Mouse (Mus musculus) heart, embryonic 15.5 days (tissue): ENCODE results near the gene Prkn. TPM values are rescaled to one million over a fixed set of nuclear protein-coding genes. Genes with fewer than 3 reads are reported as not detected.

Experiments used
- ATAC-seq: fragments of 200-750 bp; cut with Nextera tagmentation; replicated peaks from 2 replicates; pipeline ENCODE4 v1.8.0; 2017; ENCODE audit warnings: low read depth, moderate TSS enrichment; ENCODE audit not compliant: insufficient number of reproducible peaks, insufficient read depth, low FRiP score
- H3K27ac ChIP-seq: fragments of 300-500 bp; sonication (generic); 2 replicates; pipeline ENCODE4 v1.5.1; 2015; ENCODE audit warnings: mild to moderate bottlenecking, inconsistent platforms
- H3K27me3 ChIP-seq: fragments of 300-500 bp; sonication (generic); 2 replicates; pipeline ENCODE4 v1.6.1; 2015; ENCODE audit warnings: inconsistent platforms
- H3K36me3 ChIP-seq: fragments of 300-500 bp; sonication (generic); 2 replicates; pipeline ENCODE4 v1.6.1; 2015; ENCODE audit warnings: mild to moderate bottlenecking, inconsistent platforms
- H3K4me1 ChIP-seq: fragments of 300-500 bp; sonication (generic); replicated peaks from 2 replicates; pipeline ENCODE4 v1.6.1; 2015; ENCODE audit warnings: inconsistent platforms
- H3K4me2 ChIP-seq: fragments of 300-500 bp; sonication (generic); 2 replicates; pipeline ENCODE4 v1.6.1; 2015; ENCODE audit warnings: inconsistent platforms, mild to moderate bottlenecking, moderate library complexity
- H3K4me3 ChIP-seq: fragments of 300-500 bp; sonication (generic); 2 replicates; pipeline ENCODE4 v1.5.1; 2015; ENCODE audit warnings: mild to moderate bottlenecking, inconsistent platforms
- H3K9ac ChIP-seq: fragments of 300-500 bp; sonication (generic); 2 replicates; pipeline ENCODE4 v1.6.1; 2015; ENCODE audit warnings: mild to moderate bottlenecking, inconsistent platforms
- H3K9me3 ChIP-seq: fragments of 300-500 bp; sonication (generic); replicated peaks from 2 replicates; pipeline ENCODE4 v1.6.1; 2016; ENCODE audit warnings: inconsistent platforms
- WGBS: fragments of 180-500 bp; shearing (Covaris S2); methylation state at CpG from one replicate; pipeline ENCODE4 v1.1.7; 2015; ENCODE audit warnings: mixed read lengths; 5-methylcytosine and 5-hydroxymethylcytosine counted together
- polyA plus RNA-seq: library from polyadenylated mRNA; unstranded; fragments of >200 nt; fragmentation: Nextera tagmentation; extraction: Ambion mirVana; gene quantifications from 2 replicates; pipeline ENCODE4 v1.2.1, GENCODE M21; 2015

The Prkn gene
- polyA plus RNA-seq, 1 experiment from 2014 or later = 2.1 TPM

GRCm38 (mm10) chr17:11923989-11924388 is 1083.8 kb downstream of the Prkn start:
- WGBS = 81% methylated on average over 9 of the region's 9 CpGs
- H3K36me3 ChIP-seq = no peaks in the 10 kb centered on the region
- no peak for ATAC-seq
- H3K9ac ChIP-seq = no peak overlapping the region
- no peaks in the 10 kb centered on the region for H3K9me3 ChIP-seq
- no peaks in the 10 kb centered on the region for H3K4me1 ChIP-seq
- H3K27me3 ChIP-seq = no peaks in the 10 kb centered on the region
- H3K4me3 ChIP-seq = no peak overlapping the region
- no peak overlapping the region for H3K27ac ChIP-seq
- H3K4me2 ChIP-seq = no peak overlapping the region

GRCm38 (mm10) chr17:11926865-11927386 is 1086.7 kb downstream of the Prkn start:
- Histone ChIP-seq H3K27me3 (no peaks in the 10 kb centered on the region), H3K27ac (no peak overlapping the region), H3K9ac (no peak overlapping the region), H3K36me3 (no peaks in the 10 kb centered on the region), H3K4me3 (no peak overlapping the region), H3K4me1 (no peaks in the 10 kb centered on the region), H3K4me2 (no peak overlapping the region), H3K9me3 (no peaks in the 10 kb centered on the region)
- no peak for ATAC-seq
- 60% methylated on average over 11 of the region's 11 CpGs for WGBS

- H3K36me3 ChIP-seq = no peaks in the 10 kb centered on the region
- no peak for ATAC-seq
- no peak overlapping the region for H3K27ac ChIP-seq
- no peak overlapping the region for H3K4me3 ChIP-seq
- no peak overlapping the region for H3K4me2 ChIP-seq
- WGBS = 83% methylated on average over 4 of the region's 4 CpGs
- no peak overlapping the region for H3K9ac ChIP-seq
- H3K4me1 ChIP-seq = no peaks in the 10 kb centered on the region
- no peaks in the 10 kb centered on the region for H3K9me3 ChIP-seq
- H3K27me3 ChIP-seq = no peaks in the 10 kb centered on the region
These were observed 1091.5 kb downstream of the Prkn start for GRCm38 (mm10) chr17:11931641-11932040.

GRCm38 (mm10) chr17:11933737-11934136 is 1093.6 kb downstream of the Prkn start:
- Histone ChIP-seq H3K4me1 (no peaks in the 10 kb centered on the region), H3K27me3 (no peaks in the 10 kb centered on the region), H3K4me2 (no peak overlapping the region), H3K36me3 (no peaks in the 10 kb centered on the region), H3K9me3 (no peaks in the 10 kb centered on the region), H3K27ac (no peak overlapping the region), H3K4me3 (no peak overlapping the region), H3K9ac (no peak overlapping the region)
- no peak for ATAC-seq
- 64% methylated on average over 5 of the region's 5 CpGs for WGBS

- ATAC-seq = no peak
- 86% methylated on average over 3 of the region's 3 CpGs for WGBS
- Histone ChIP-seq H3K4me3 (no peak overlapping the region), H3K4me1 (no peaks in the 10 kb centered on the region), H3K4me2 (no peak overlapping the region), H3K27me3 (no peaks in the 10 kb centered on the region), H3K9ac (no peak overlapping the region), H3K36me3 (no peaks in the 10 kb centered on the region), H3K27ac (no peak overlapping the region), H3K9me3 (no peaks in the 10 kb centered on the region)
These were observed 1107.3 kb downstream of the Prkn start for GRCm38 (mm10) chr17:11947436-11947835.

- H3K9ac ChIP-seq = no peak overlapping the region
- no peaks in the 10 kb centered on the region for H3K36me3 ChIP-seq
- H3K4me2 ChIP-seq = no peak overlapping the region
- H3K9me3 ChIP-seq = no peaks in the 10 kb centered on the region
- no peak overlapping the region for H3K27ac ChIP-seq
- H3K27me3 ChIP-seq = no peaks in the 10 kb centered on the region
- H3K4me1 ChIP-seq = no peaks in the 10 kb centered on the region
- H3K4me3 ChIP-seq = no peak overlapping the region
- ATAC-seq = no peak
- 54% methylated on average over 10 of the region's 10 CpGs for WGBS
These were observed 1109.5 kb downstream of the Prkn start for GRCm38 (mm10) chr17:11949551-11950197.

- H3K36me3 ChIP-seq = no peaks in the 10 kb centered on the region
- H3K27me3 ChIP-seq = no peaks in the 10 kb centered on the region
- WGBS = 57% methylated on average over 8 of the region's 8 CpGs
- H3K9ac ChIP-seq = no peak overlapping the region
- H3K27ac ChIP-seq = no peak overlapping the region
- no peaks in the 10 kb centered on the region for H3K9me3 ChIP-seq
- ATAC-seq = no peak; the same call in 1 of the 2 replicates
- no peak overlapping the region for H3K4me3 ChIP-seq
- no peaks in the 10 kb centered on the region for H3K4me1 ChIP-seq
- no peak overlapping the region for H3K4me2 ChIP-seq
These were observed 1110.0 kb downstream of the Prkn start for GRCm38 (mm10) chr17:11950198-11950594.

- H3K4me1 ChIP-seq = no peaks in the 10 kb centered on the region
- H3K9ac ChIP-seq = no peak overlapping the region
- H3K4me2 ChIP-seq = no peak overlapping the region
- H3K4me3 ChIP-seq = no peak overlapping the region
- H3K9me3 ChIP-seq = 0 out of 2 replicates have a peak, but pooled peaks cover 3% of the 10 kb centered on the region
- no peak for ATAC-seq
- 70% methylated on average over 6 of the region's 6 CpGs for WGBS
- H3K36me3 ChIP-seq = no peaks in the 10 kb centered on the region
- H3K27me3 ChIP-seq = no peaks in the 10 kb centered on the region
- no peak overlapping the region for H3K27ac ChIP-seq
These were observed 1115.1 kb downstream of the Prkn start for GRCm38 (mm10) chr17:11955317-11955716.

GRCm38 (mm10) chr17:11960492-11960891 is 1120.3 kb downstream of the Prkn start:
- Histone ChIP-seq H3K36me3 (no peaks in the 10 kb centered on the region), H3K4me3 (no peak overlapping the region), H3K27me3 (no peaks in the 10 kb centered on the region), H3K9ac (no peak overlapping the region), H3K4me2 (no peak overlapping the region), H3K9me3 (0 out of 2 replicates have a peak, but pooled peaks cover 3% of the 10 kb centered on the region), H3K4me1 (no peaks in the 10 kb centered on the region), H3K27ac (no peak overlapping the region)
- no peak for ATAC-seq
- WGBS = 74% methylated on average over 8 of the region's 8 CpGs

- ATAC-seq = no peak
- no peaks in the 10 kb centered on the region for H3K4me1 ChIP-seq
- H3K27ac ChIP-seq = no peak overlapping the region
- no peak overlapping the region for H3K9ac ChIP-seq
- H3K4me2 ChIP-seq = no peak overlapping the region
- no peaks in the 10 kb centered on the region for H3K36me3 ChIP-seq
- WGBS = 56% methylated on average over 11 of the region's 11 CpGs
- H3K4me3 ChIP-seq = no peak overlapping the region
- H3K27me3 ChIP-seq = no peaks in the 10 kb centered on the region
- 0 out of 2 replicates have a peak, but pooled peaks cover 3% of the 10 kb centered on the region for H3K9me3 ChIP-seq
These were observed 1122.6 kb downstream of the Prkn start for GRCm38 (mm10) chr17:11962808-11963207.

- H3K9ac ChIP-seq = no peak overlapping the region
- no peak for ATAC-seq
- no peaks in the 10 kb centered on the region for H3K36me3 ChIP-seq
- WGBS = 50% methylated on average over 1 of the region's 1 CpGs
- H3K9me3 ChIP-seq = no peaks in the 10 kb centered on the region
- H3K27ac ChIP-seq = no peak overlapping the region
- no peak overlapping the region for H3K4me3 ChIP-seq
- H3K4me2 ChIP-seq = no peak overlapping the region
- no peaks in the 10 kb centered on the region; the same call in 1 of the 2 replicates for H3K4me1 ChIP-seq
- H3K27me3 ChIP-seq = peaks cover 10% of the 10 kb centered on the region
These were observed 1130.0 kb downstream of the Prkn start for GRCm38 (mm10) chr17:11970160-11970559.

GRCm38 (mm10) chr17:11972550-11972949 is 1132.4 kb downstream of the Prkn start:
- peak overlapping the region; percentile 58 for H3K4me2 ChIP-seq
- H3K36me3 ChIP-seq = no peaks in the 10 kb centered on the region
- no peaks in the 10 kb centered on the region for H3K9me3 ChIP-seq
- H3K27ac ChIP-seq = no peak overlapping the region
- no peaks in the 10 kb centered on the region; the same call in 1 of the 2 replicates for H3K4me1 ChIP-seq
- no peak for ATAC-seq
- peak overlapping the region; percentile 26; the same call in 1 of the 2 replicates for H3K4me3 ChIP-seq
- WGBS = 7% methylated on average over 9 of the region's 9 CpGs
- H3K27me3 ChIP-seq = peaks cover 19% of the 10 kb centered on the region
- H3K9ac ChIP-seq = no peak overlapping the region
